Mouse (Mus musculus) kidney, embryonic 15.5 days (tissue): ENCODE results near the gene Smc4. TPM values are rescaled to one million over a fixed set of nuclear protein-coding genes. Genes with fewer than 3 reads are reported as not detected.
"Not testable (repeated sequence)": the region's sequence is repeated elsewhere in the genome, so short reads cannot be mapped to it uniquely, and the experiment has no call there.

ENCODE experiments used
- ATAC-seq: fragments of 200-750 bp; cut with Nextera tagmentation; replicated peaks from 2 replicates; pipeline ENCODE4 v1.8.0; 2017; ENCODE audit warnings: moderate TSS enrichment; ENCODE audit not compliant: low FRiP score
- H3K27ac ChIP-seq: fragments of 300-500 bp; sonication (generic); 2 replicates; pipeline ENCODE4 v1.5.1; 2015; ENCODE audit warnings: mild to moderate bottlenecking, inconsistent platforms
- H3K27me3 ChIP-seq: fragments of 300-500 bp; sonication (generic); 2 replicates; pipeline ENCODE4 v1.6.1; 2015; ENCODE audit warnings: inconsistent platforms
- H3K36me3 ChIP-seq: fragments of 300-500 bp; sonication (generic); 2 replicates; pipeline ENCODE4 v1.6.1; 2015; ENCODE audit warnings: inconsistent platforms
- H3K4me1 ChIP-seq: fragments of 300-500 bp; sonication (generic); 2 replicates; pipeline ENCODE4 v1.6.1; 2015; ENCODE audit warnings: inconsistent platforms
- H3K4me2 ChIP-seq: fragments of 300-500 bp; sonication (generic); 2 replicates; pipeline ENCODE4 v1.6.1; 2015; ENCODE audit warnings: moderate library complexity, mild to moderate bottlenecking, inconsistent platforms
- H3K4me3 ChIP-seq: fragments of 300-500 bp; sonication (generic); replicated peaks from 2 replicates; pipeline ENCODE4 v1.5.1; 2015; ENCODE audit warnings: mild to moderate bottlenecking, inconsistent platforms
- H3K9ac ChIP-seq: fragments of 300-500 bp; sonication (generic); 2 replicates; pipeline ENCODE4 v1.6.1; 2015; ENCODE audit warnings: mild to moderate bottlenecking, inconsistent platforms
- H3K9me3 ChIP-seq: fragments of 300-500 bp; sonication (generic); replicated peaks from 2 replicates; pipeline ENCODE4 v1.6.1; 2016; ENCODE audit warnings: inconsistent platforms
- WGBS: fragments of 180-500 bp; shearing (Covaris S2); methylation state at CpG from one replicate; pipeline ENCODE4 v1.1.7; 2015; ENCODE audit warnings: mixed read lengths; 5-methylcytosine and 5-hydroxymethylcytosine counted together
- polyA plus RNA-seq: library from polyadenylated mRNA; unstranded; fragments of >200 nt; fragmentation: Nextera tagmentation; extraction: Ambion mirVana; gene quantifications from 2 replicates; pipeline ENCODE4 v1.2.1, GENCODE M21; 2015

The Smc4 gene
- polyA plus RNA-seq, 1 experiment from 2014 or later, result 182 TPM

DNA sequence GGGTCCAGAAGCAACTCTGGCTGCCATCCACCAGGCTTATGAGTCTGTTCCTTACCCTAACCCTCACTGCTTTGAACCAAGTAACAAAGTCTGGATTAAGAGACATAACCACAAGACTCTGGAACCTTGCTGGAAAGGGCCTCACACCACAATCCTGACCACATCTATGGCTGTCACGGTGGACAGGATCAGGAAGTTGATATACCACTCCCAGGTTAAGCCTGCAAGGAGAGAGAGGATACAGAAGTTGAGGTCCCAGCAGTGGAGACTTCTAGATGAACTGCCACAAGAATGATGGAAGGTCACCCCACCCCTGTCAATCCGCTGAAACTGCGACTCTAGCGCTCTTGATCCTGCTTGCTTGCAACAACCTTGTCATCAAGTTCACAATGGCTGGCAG lies 26.8 kb upstream of the Smc4 start:
- no peaks in the 10 kb centered on the region for H3K9me3 ChIP-seq
- no peaks in the 10 kb centered on the region for H3K27me3 ChIP-seq
- H3K27ac ChIP-seq, result no peak overlapping the region
- no peak overlapping the region for H3K4me2 ChIP-seq
- no peak overlapping the region for H3K4me3 ChIP-seq
- WGBS, result 90% methylated on average over 4 of the region's 4 CpGs
- H3K36me3 ChIP-seq, result peaks cover 8% of the 10 kb centered on the region; the same call in 1 of the 2 replicates
- ATAC-seq, result no peak
- no peaks in the 10 kb centered on the region for H3K4me1 ChIP-seq
- no peak overlapping the region for H3K9ac ChIP-seq

- Histone ChIP-seq H3K27ac (no peak overlapping the region), H3K27me3 (no peaks in the 10 kb centered on the region), H3K4me2 (no peak overlapping the region), H3K9me3 (no peaks in the 10 kb centered on the region), H3K36me3 (0 out of 2 replicates have a peak, but pooled peaks cover 3% of the 10 kb centered on the region), H3K4me1 (no peaks in the 10 kb centered on the region), H3K9ac (no peak overlapping the region), H3K4me3 (no peak overlapping the region)
- no peak for ATAC-seq
- 88% methylated on average over 10 of the region's 10 CpGs for WGBS
These were observed 25.4 kb upstream of the Smc4 start for GRCm38 (mm10) chr3:68979187-68979586.

- Histone ChIP-seq H3K9ac (no peak overlapping the region), H3K4me2 (no peak overlapping the region), H3K27me3 (no peaks in the 10 kb centered on the region), H3K36me3 (peaks cover 10% of the 10 kb centered on the region; the same call in 1 of the 2 replicates), H3K9me3 (no peaks in the 10 kb centered on the region), H3K27ac (no peak overlapping the region), H3K4me3 (no peak overlapping the region), H3K4me1 (no peaks in the 10 kb centered on the region)
- no peak for ATAC-seq
- WGBS, result 75% methylated on average over 9 of the region's 9 CpGs
These were observed 23.6 kb upstream of the Smc4 start for GRCm38 (mm10) chr3:68980898-68981297.

GRCm38 (mm10) chr3:68986550-68986949 lies 18.0 kb upstream of the Smc4 start:
- Histone ChIP-seq H3K27ac (no peak overlapping the region), H3K9me3 (no peaks in the 10 kb centered on the region), H3K27me3 (no peaks in the 10 kb centered on the region), H3K4me3 (no peak overlapping the region), H3K4me1 (no peaks in the 10 kb centered on the region), H3K36me3 (peaks cover 32% of the 10 kb centered on the region), H3K4me2 (no peak overlapping the region), H3K9ac (no peak overlapping the region)
- no peak for ATAC-seq
- 85% methylated on average over 2 of the region's 2 CpGs for WGBS

DNA sequence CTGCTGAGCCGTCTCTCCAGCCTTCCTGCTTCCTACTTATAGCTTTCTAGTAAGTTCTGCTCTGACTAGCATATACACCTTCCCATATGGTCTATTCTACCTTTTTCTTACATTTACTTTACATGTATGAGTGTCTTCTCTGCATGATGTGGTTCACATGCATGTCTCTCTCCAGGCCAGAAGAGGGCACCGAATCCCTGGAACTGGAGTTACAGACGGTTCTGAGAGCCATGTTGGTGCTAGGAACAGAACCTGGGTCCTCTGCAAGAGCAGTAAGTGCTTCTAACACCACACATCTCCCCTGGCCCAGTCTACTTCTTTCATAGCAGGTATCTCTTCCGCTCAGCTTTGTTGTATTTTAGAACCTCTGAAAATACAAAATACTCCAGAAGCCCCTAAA lies 1.8 kb upstream of the Smc4 start:
- Histone ChIP-seq H3K27me3 (no peaks in the 10 kb centered on the region), H3K4me1 (peaks cover 14% of the 10 kb centered on the region)
- WGBS, result 96% methylated on average over 4 of the region's 4 CpGs

DNA sequence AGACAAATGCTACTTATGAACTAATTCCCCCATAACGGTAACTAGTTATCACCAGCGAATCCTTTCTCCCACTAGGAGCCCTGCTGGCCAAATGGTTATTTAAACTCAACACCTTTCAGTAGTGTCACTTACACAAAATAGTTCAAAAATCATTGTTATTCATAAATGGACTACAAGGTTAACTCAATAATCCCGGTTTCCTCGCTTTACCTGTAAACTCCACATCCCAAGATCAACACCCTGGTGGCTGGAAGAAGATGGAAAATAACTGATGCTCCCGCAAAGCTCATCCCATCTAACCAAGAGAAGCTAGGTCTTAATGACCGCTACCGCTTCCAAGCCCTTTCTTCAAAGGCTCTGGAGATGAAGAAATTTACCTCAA lies 492 bp upstream of the Smc4 start:
- peak overlapping the region; percentile 95 for H3K9ac ChIP-seq
- peaks cover 14% of the 10 kb centered on the region for H3K4me1 ChIP-seq
- no peaks in the 10 kb centered on the region for H3K27me3 ChIP-seq
- 2% methylated on average over 7 of the region's 7 CpGs for WGBS
- H3K9me3 ChIP-seq, result no peaks in the 10 kb centered on the region
- H3K4me3 ChIP-seq, result peak overlapping the region; percentile 67
- ATAC-seq, result no peak
- peak overlapping the region; percentile 67 for H3K4me2 ChIP-seq
- no peaks in the 10 kb centered on the region for H3K36me3 ChIP-seq
- peak overlapping the region; percentile 97 for H3K27ac ChIP-seq

More for the DNA sequence above, 1.8 kb upstream of the Smc4 start:
- Histone ChIP-seq H3K27ac (no peak overlapping the region), H3K9ac (no peak overlapping the region), H3K9me3 (no peaks in the 10 kb centered on the region), H3K4me2 (no peak overlapping the region), H3K36me3 (no peaks in the 10 kb centered on the region), H3K4me3 (no peak overlapping the region)
- no peak for ATAC-seq

GRCm38 (mm10) chr3:69005338-69006245 lies 1.1 kb downstream of the Smc4 start:
- H3K9ac ChIP-seq, result peak overlapping the region; percentile 95
- peak overlapping the region; percentile 75 for H3K4me2 ChIP-seq
- ATAC-seq, result peak; percentile 75
- H3K4me1 ChIP-seq, result peaks cover 14% of the 10 kb centered on the region
- under 1% methylated on average over 71 of the region's 72 CpGs for WGBS
- H3K4me3 ChIP-seq, result peak overlapping the region; percentile 67
- no peaks in the 10 kb centered on the region for H3K27me3 ChIP-seq
- peak overlapping the region; percentile 97 for H3K27ac ChIP-seq
- H3K9me3 ChIP-seq, result no peaks in the 10 kb centered on the region
- peaks cover 5% of the 10 kb centered on the region for H3K36me3 ChIP-seq

- ATAC-seq, result no peak
- Histone ChIP-seq H3K27me3 (no peaks in the 10 kb centered on the region), H3K9me3 (no peaks in the 10 kb centered on the region), H3K4me3 (peak overlapping the region; percentile 67), H3K36me3 (peaks cover 5% of the 10 kb centered on the region), H3K9ac (peak overlapping the region; percentile 95), H3K27ac (peak overlapping the region; percentile 97), H3K4me1 (peaks cover 14% of the 10 kb centered on the region), H3K4me2 (peak overlapping the region; percentile 75)
- 4% methylated on average over 21 of the region's 21 CpGs for WGBS
These were observed 1.8 kb downstream of the Smc4 start for GRCm38 (mm10) chr3:69006246-69006760.

DNA sequence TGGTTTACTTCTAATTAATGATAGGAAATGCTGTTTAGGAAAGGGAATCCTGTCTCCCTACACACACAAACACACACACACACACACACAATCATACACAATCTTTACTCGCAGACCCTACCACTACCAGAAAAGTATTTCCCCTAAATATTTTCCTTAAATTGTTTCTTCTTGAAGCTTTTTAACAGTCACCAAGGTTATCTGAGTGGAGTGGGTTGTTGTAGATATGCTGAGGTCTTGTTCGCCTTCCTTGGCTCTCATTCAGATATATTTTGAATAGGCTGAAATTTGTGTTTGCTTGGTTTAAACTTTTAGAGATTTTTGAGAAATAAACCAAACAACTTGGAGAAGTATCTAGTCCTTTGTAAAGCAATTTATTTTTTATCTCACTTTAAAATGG lies 4.3 kb downstream of the Smc4 start:
- H3K27me3 ChIP-seq, result no peaks in the 10 kb centered on the region
- WGBS, result 87% methylated on average over 2 of the region's 2 CpGs
- ATAC-seq, result no peak
- H3K9me3 ChIP-seq, result no peaks in the 10 kb centered on the region
- no peak overlapping the region for H3K4me3 ChIP-seq
- H3K4me1 ChIP-seq, result peaks cover 11% of the 10 kb centered on the region
- peaks cover 20% of the 10 kb centered on the region for H3K36me3 ChIP-seq
- no peak overlapping the region for H3K4me2 ChIP-seq
- no peak overlapping the region for H3K27ac ChIP-seq
- H3K9ac ChIP-seq, result no peak overlapping the region

DNA sequence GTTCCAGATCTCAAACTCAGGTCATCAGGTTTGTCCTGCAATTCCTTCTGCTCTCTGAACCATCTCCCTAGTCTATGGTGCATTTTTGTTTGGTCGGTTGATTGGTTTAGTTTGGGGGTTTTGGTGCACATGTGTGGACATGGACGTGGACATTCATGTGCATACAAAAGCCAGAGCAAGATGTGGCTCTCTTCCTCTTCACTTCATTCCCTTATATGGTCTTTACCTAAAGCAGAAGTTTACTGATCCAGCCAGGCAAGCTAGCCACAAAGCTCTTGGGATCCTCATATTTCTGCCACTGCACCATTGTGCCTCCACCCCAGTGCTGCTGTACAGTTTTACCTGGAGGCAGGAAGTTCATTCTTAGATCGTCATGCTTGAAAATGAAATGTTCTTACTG lies 12.6 kb downstream of the Smc4 start:
- 89% methylated on average over 3 of the region's 3 CpGs for WGBS
- no peak overlapping the region for H3K27ac ChIP-seq
- H3K4me2 ChIP-seq, result no peak overlapping the region
- no peaks in the 10 kb centered on the region for H3K4me1 ChIP-seq
- H3K27me3 ChIP-seq, result no peaks in the 10 kb centered on the region
- no peak overlapping the region for H3K9ac ChIP-seq
- H3K9me3 ChIP-seq, result no peaks in the 10 kb centered on the region
- no peak for ATAC-seq
- H3K36me3 ChIP-seq, result peaks cover 75% of the 10 kb centered on the region
- no peak overlapping the region for H3K4me3 ChIP-seq

- H3K27me3 ChIP-seq, H3K4me2 ChIP-seq, H3K4me3 ChIP-seq, H3K9ac ChIP-seq, H3K9me3 ChIP-seq, ATAC-seq, H3K27ac ChIP-seq, H3K4me1 ChIP-seq: not testable (repeated sequence)
- H3K36me3 ChIP-seq, result peaks cover 74% of the 10 kb centered on the region
- WGBS, result 96% methylated on average over 2 of the region's 2 CpGs
These were observed 14.1 kb downstream of the Smc4 start for GRCm38 (mm10) chr3:69018635-69019034.

DNA sequence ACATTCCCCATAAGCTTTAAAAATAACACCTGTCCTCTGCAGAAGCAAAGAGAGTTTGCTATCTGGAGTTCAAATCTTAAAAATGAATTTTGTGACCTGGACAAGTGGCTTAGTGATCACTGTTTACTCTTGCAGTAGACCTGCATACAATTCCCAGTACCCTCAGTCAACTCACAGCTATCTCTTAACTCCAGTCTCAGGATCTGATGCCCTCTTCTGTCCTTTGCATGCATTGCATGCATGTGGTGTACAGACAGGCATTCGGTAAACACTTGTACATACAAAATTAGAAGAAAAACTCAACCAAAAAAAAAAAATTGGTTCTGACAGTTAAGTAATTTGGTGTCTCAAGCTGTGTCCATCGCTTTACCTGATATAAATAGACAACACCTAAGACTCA lies 15.7 kb downstream of the Smc4 start:
- WGBS, result 96% methylated on average over 2 of the region's 2 CpGs
- no peak for ATAC-seq
- H3K36me3 ChIP-seq, result peaks cover 75% of the 10 kb centered on the region

More for the DNA sequence above, 15.7 kb downstream of the Smc4 start:
- no peak overlapping the region for H3K4me3 ChIP-seq
- H3K27me3 ChIP-seq, result no peaks in the 10 kb centered on the region
- no peak overlapping the region for H3K4me2 ChIP-seq
- no peak overlapping the region for H3K9ac ChIP-seq
- H3K9me3 ChIP-seq, result no peaks in the 10 kb centered on the region
- no peaks in the 10 kb centered on the region for H3K4me1 ChIP-seq
- H3K27ac ChIP-seq, result no peak overlapping the region
